Mouse (Mus musculus): ENCODE measurements around the gene Micu1.

The Micu1 gene

GRCm38 (mm10) chr10:59911091-59911490 is 208.8 kb downstream of the Micu1 start:
- peak; percentile 87 for DNase-seq

GRCm38 (mm10) chr10:59911561-59912198 is 209.4 kb downstream of the Micu1 start:
- peak; percentile 61 for DNase-seq

Data from thymus, postnatal 4 days (tissue).